Mouse (Mus musculus) stomach, embryonic 15.5 days (tissue): ENCODE results near the gene Tmem51. TPM values are rescaled to one million over a fixed set of nuclear protein-coding genes. Genes with fewer than 3 reads are reported as not detected.
A peak's percentile ranks its signal among the peaks of the same experiment; 100 is the strongest.
"Not testable (repeated sequence)": the region's sequence is repeated elsewhere in the genome, so short reads cannot be mapped to it uniquely, and the experiment has no call there.

Source experiments
- ATAC-seq: fragments of 200-750 bp; cut with Nextera tagmentation; 2 replicates; pipeline ENCODE4 v1.8.0; 2017; ENCODE audit warnings: low read depth, moderate number of reproducible peaks, moderate TSS enrichment; ENCODE audit not compliant: insufficient read depth, low FRiP score
- H3K27ac ChIP-seq: fragments of 300-500 bp; sonication (generic); 2 replicates; pipeline ENCODE4 v1.5.1; 2015; ENCODE audit warnings: mild to moderate bottlenecking, inconsistent platforms
- H3K27me3 ChIP-seq: fragments of 300-500 bp; sonication (generic); replicated peaks from 2 replicates; pipeline ENCODE4 v1.6.1; 2015; ENCODE audit warnings: inconsistent platforms
- H3K36me3 ChIP-seq: fragments of 300-500 bp; sonication (generic); 2 replicates; pipeline ENCODE4 v1.6.1; 2015; ENCODE audit warnings: inconsistent platforms
- H3K4me1 ChIP-seq: fragments of 300-500 bp; sonication (generic); 2 replicates; pipeline ENCODE4 v1.6.1; 2015; ENCODE audit warnings: inconsistent platforms
- H3K4me2 ChIP-seq: fragments of 300-500 bp; sonication (generic); 2 replicates; pipeline ENCODE4 v1.6.1; 2015; ENCODE audit warnings: mild to moderate bottlenecking, inconsistent platforms
- H3K4me3 ChIP-seq: fragments of 300-500 bp; sonication (generic); replicated peaks from 2 replicates; pipeline ENCODE4 v1.5.1; 2015; ENCODE audit warnings: inconsistent platforms
- H3K9ac ChIP-seq: fragments of 300-500 bp; sonication (generic); 2 replicates; pipeline ENCODE4 v1.6.1; 2015; ENCODE audit warnings: inconsistent platforms
- H3K9me3 ChIP-seq: fragments of 300-500 bp; sonication (generic); 2 replicates; pipeline ENCODE4 v1.6.1; 2016; ENCODE audit warnings: inconsistent platforms
- WGBS: fragments of 180-500 bp; shearing (Covaris S2); methylation state at CpG from one replicate; pipeline ENCODE4 v1.1.7; 2015; 5-methylcytosine and 5-hydroxymethylcytosine counted together
- polyA plus RNA-seq: library from polyadenylated mRNA; unstranded; fragments of >200 nt; fragmentation: Nextera tagmentation; extraction: Ambion mirVana; gene quantifications from 2 replicates; pipeline ENCODE4 v1.2.1, GENCODE M21; 2015

Tmem51 gene
- polyA plus RNA-seq, 1 experiment from 2014 or later: 62.4 TPM

DNA sequence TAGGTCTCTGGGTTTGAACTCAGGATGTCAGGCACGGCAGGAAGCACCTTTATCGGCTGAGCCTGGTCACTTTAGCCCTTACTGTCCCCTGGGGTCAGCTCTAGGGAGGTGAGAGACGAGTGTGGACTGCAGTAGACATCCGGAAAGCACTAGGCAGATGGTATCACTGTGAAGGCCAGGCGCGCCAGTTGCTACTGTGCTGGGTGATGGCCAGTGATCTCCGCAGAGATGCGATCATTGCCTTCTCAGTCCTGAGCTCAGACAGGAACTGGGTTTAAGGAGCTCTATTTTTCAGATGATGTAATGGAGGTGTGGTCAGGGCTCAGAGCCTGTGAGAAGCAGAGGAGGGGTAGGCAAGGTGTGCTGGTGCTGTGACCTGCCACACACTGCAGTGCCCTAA, 28.5 kb downstream of the Tmem51 start:
- ATAC-seq: no peak
- H3K4me2 ChIP-seq: no peak overlapping the region
- H3K27me3 ChIP-seq: no peaks in the 10 kb centered on the region
- 0 out of 2 replicates have a peak overlapping the region, but pooled peaks have one; percentile 3 for H3K27ac ChIP-seq
- peaks cover 21% of the 10 kb centered on the region for H3K4me1 ChIP-seq
- no peak overlapping the region for H3K9ac ChIP-seq
- 81% methylated on average over 8 of the region's 8 CpGs for WGBS
- H3K4me3 ChIP-seq: no peak overlapping the region
- H3K9me3 ChIP-seq: no peaks in the 10 kb centered on the region
- H3K36me3 ChIP-seq: no peaks in the 10 kb centered on the region

DNA sequence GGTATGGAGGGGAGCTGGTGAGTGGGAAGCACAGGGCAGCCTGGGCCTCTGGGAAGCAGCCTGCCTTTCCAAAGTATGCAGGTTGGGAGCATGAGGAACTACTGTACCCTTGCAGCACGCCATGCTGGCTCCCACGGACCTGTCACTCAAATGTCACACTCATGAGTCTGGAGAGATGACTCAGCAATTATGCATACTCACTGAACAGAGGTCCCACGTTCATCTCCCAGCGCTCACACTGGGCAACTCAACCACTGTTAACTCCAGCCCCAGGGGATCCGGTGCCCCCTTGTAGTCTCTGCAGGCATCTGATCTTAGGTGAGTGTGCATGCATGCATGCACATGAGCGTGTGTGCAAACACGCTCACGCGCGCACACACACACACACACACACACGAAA, 29.5 kb downstream of the Tmem51 start:
- WGBS: 85% methylated on average over 11 of the region's 11 CpGs
- no peak for ATAC-seq
- Histone ChIP-seq H3K9ac (no peak overlapping the region), H3K36me3 (no peaks in the 10 kb centered on the region), H3K27me3 (no peaks in the 10 kb centered on the region), H3K4me2 (no peak overlapping the region), H3K4me1 (peaks cover 21% of the 10 kb centered on the region; the same call in 1 of the 2 replicates), H3K9me3 (no peaks in the 10 kb centered on the region), H3K27ac (0 out of 2 replicates have a peak overlapping the region, but pooled peaks have one; percentile 60), H3K4me3 (no peak overlapping the region)

DNA sequence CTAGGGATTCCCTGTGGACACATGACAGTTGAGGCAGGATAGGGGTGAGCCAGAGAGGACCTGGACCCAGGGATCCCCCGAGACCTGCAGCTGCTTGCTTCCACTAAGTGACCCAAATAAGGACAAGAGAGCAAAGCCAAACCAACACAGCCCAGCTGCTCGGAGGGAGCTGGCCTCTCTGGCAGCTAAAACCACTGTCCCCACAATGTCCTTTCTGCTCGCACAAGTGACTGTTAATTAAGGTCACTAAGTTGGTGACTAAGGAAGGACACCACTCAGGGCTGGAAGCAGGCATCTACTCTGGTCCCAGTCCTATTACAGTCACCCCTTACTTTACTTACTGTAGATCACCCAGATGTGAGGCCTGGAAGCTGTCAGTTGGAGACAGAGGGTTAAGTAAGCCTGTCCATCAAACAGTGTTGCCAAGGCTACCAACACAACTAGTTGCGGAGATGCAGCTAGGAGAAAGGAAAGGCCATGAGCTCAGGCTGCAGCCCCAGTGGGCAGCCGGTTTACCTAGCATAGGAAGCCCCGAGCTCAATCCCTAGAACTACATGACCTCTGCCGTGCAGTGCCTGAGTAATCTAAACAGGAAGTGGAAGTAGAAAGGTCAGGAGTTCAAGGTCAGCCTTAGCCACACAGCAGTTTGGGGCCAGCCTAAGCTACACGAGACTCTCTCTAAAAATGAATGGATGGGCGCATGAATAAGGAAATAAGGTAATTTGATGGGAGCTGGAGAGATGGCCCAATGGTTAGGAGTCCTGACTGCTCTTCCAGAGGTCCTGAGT, 30.2 kb downstream of the Tmem51 start:
- H3K4me2 ChIP-seq: no peak overlapping the region
- H3K4me1 ChIP-seq: peaks cover 25% of the 10 kb centered on the region; the same call in 1 of the 2 replicates
- H3K4me3 ChIP-seq: no peak overlapping the region
- no peak overlapping the region for H3K9ac ChIP-seq
- peak overlapping the region; percentile 60 for H3K27ac ChIP-seq
- ATAC-seq: no peak
- H3K36me3 ChIP-seq: no peaks in the 10 kb centered on the region
- WGBS: 37% methylated on average over 9 of the region's 9 CpGs
- H3K9me3 ChIP-seq: no peaks in the 10 kb centered on the region
- no peaks in the 10 kb centered on the region for H3K27me3 ChIP-seq

DNA sequence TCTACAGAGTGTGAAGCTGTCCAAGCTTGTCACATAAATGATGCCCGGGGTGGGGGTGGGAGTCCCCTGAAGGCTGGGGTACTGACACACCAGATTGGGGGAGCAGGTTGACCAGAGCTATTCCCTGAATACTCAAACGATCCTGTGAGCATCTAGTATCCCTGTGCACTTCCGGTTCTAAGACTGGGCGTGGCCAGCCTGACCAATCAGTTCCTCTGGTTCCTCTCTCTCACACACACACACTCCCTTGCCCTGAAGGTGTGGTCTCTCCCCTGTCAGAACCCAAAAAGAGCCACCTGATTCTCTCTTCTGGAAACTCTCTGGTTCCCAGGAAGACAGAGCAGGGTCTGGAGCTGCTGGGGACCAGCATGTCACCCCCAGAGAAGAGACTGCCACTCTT, 30.8 kb downstream of the Tmem51 start:
- H3K9me3 ChIP-seq: no peaks in the 10 kb centered on the region
- H3K36me3 ChIP-seq: no peaks in the 10 kb centered on the region
- no peak for ATAC-seq
- peaks cover 27% of the 10 kb centered on the region for H3K4me1 ChIP-seq
- no peak overlapping the region for H3K4me2 ChIP-seq
- no peak overlapping the region for H3K9ac ChIP-seq
- H3K27me3 ChIP-seq: no peaks in the 10 kb centered on the region
- WGBS: 55% methylated on average over 4 of the region's 4 CpGs
- no peak overlapping the region for H3K4me3 ChIP-seq
- peak overlapping the region; percentile 60 for H3K27ac ChIP-seq

DNA sequence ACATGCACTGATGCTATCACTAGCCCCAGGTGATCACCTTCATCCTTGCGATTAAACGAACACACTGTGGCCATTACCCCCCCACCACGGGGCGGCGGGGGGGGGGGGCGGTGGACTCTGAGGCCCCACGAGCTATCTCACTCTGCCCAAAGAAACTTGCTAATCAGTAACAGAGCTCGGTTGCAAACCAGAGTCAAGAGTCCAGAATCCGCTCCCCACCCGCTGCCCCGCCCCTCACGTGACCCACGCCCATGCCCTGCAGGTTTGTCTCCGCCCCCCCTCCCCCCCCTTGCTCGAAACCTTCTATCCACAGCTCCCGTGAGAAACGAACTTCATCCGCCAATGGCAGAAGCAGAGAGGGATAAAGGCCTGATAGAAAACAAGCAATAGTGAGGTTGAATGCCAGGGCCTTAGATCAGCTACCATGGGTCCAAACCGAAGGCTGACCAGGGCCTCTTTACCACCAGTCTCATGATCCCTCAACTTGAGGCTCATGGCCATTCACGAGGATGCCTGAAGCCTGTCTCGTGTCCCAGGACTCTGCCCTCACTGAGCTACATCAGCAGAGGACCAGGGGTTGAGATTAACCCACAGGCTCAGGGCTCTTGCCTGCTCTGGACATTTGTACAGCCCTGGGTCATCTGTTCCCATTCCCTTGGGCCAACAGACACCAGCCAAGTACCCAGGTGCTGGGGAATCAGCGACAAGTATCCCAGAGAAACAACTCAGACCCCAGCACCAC, 31.5 kb downstream of the Tmem51 start:
- peak; percentile 70 for ATAC-seq
- Histone ChIP-seq H3K9me3 (no peaks in the 10 kb centered on the region), H3K27ac (peak overlapping the region; percentile 60; the same call in 1 of the 2 replicates), H3K27me3 (no peaks in the 10 kb centered on the region), H3K4me2 (no peak overlapping the region), H3K4me3 (no peak overlapping the region), H3K36me3 (no peaks in the 10 kb centered on the region), H3K9ac (no peak overlapping the region), H3K4me1 (peaks cover 30% of the 10 kb centered on the region)
- WGBS: 41% methylated on average over 21 of the region's 22 CpGs

DNA sequence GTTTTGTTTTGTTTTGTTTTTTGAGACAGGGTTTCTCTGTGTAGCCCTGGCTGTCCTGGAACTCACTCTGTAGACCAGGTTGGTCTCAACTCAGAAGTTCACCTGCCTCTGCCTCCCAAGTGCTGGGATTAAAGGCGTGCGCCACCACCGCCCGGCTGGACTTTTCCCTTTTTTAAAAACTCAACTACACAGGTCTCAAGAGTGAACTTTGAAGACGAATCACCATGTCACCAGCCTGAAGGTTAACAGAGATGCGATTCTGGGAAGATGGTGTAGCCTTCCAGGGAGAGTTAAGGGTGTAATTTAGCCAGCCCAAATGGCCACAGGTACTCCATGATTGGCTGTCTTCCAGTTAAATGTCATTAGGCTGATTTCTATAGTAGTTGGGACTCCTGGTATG, 32.2 kb downstream of the Tmem51 start:
- Histone ChIP-seq H3K4me1 (peaks cover 27% of the 10 kb centered on the region), H3K27ac (peak overlapping the region; percentile 28; the same call in 1 of the 2 replicates)
- not testable (repeated sequence) for H3K4me2 ChIP-seq, H3K9ac ChIP-seq, H3K9me3 ChIP-seq, H3K27me3 ChIP-seq, ATAC-seq, H3K36me3 ChIP-seq, H3K4me3 ChIP-seq
- 71% methylated on average over 6 of the region's 6 CpGs for WGBS

DNA sequence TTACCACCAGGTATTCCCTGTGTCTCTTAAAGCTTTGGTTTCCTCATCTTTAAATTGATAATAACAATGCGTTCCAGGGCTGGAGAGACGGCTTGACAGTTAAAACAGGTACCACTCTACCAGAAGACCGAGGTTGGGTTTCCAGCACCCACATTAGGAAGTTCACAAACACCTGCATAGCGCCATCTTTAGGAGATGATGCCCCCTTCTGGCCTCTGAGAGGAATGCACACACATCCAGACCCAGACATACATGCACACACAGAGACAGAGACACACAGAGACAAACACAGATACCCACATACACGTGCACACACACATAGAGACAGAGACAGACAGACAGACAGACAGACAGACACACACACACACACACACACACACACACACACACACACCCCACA, 34.1 kb downstream of the Tmem51 start:
- Histone ChIP-seq H3K4me1 (peaks cover 31% of the 10 kb centered on the region), H3K9ac (no peak overlapping the region), H3K36me3 (no peaks in the 10 kb centered on the region), H3K27me3 (no peaks in the 10 kb centered on the region), H3K4me2 (no peak overlapping the region), H3K4me3 (no peak overlapping the region), H3K27ac (0 out of 2 replicates have a peak overlapping the region, but pooled peaks have one; percentile 32), H3K9me3 (no peaks in the 10 kb centered on the region)
- WGBS: 90% methylated on average over 5 of the region's 5 CpGs
- ATAC-seq: no peak

DNA sequence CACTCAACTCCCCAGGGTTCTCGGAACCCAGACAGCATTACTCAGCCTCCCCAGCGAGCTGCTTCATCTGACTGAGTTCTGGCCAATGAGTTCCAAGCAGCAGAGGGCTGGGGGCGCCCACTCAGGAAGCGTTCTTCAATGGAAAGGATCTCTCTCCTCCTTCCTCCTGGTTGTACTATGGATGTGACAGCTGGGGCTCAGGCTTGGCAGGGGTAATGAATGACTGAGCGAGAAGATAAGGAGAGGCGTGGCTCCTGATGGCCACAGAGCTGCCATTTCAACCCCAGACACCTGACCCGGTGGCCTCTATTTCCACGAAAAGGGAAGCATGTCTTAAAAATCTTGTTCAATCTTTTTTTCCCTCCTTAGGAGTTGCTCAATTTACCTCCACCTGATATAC, 35.7 kb downstream of the Tmem51 start:
- H3K27me3 ChIP-seq: no peaks in the 10 kb centered on the region
- H3K4me2 ChIP-seq: no peak overlapping the region
- no peaks in the 10 kb centered on the region for H3K36me3 ChIP-seq
- H3K4me3 ChIP-seq: no peak overlapping the region
- H3K9ac ChIP-seq: no peak overlapping the region
- H3K4me1 ChIP-seq: peaks cover 26% of the 10 kb centered on the region
- no peaks in the 10 kb centered on the region for H3K9me3 ChIP-seq
- WGBS: 43% methylated on average over 8 of the region's 8 CpGs
- peak overlapping the region; percentile 52; the same call in 1 of the 2 replicates for H3K27ac ChIP-seq
- ATAC-seq: no peak

DNA sequence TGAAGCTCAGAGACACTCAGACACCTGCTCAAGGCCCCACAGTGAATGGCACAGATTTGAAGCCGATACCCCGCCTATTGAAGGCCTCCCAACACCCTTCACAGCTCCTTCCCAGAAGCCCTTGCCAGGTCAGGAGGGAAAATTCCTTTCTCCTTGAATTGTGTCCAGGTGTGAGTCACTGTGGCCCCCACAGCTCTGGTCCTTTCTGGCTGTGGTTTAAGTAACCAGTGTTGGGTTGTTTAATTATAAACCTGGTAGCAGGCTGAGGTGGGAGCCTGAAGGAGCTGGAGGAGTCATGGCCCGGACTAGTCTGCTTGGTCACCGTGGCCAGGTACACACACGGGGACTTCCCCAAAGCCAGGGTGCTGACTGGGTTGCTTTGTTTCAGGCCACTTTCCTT, 37.1 kb downstream of the Tmem51 start:
- Histone ChIP-seq H3K27ac (0 out of 2 replicates have a peak overlapping the region, but pooled peaks have one; percentile 7), H3K4me1 (peaks cover 36% of the 10 kb centered on the region), H3K36me3 (no peaks in the 10 kb centered on the region), H3K9me3 (no peaks in the 10 kb centered on the region), H3K9ac (no peak overlapping the region), H3K27me3 (no peaks in the 10 kb centered on the region), H3K4me2 (no peak overlapping the region), H3K4me3 (no peak overlapping the region)
- ATAC-seq: no peak
- WGBS: 60% methylated on average over 5 of the region's 5 CpGs

DNA sequence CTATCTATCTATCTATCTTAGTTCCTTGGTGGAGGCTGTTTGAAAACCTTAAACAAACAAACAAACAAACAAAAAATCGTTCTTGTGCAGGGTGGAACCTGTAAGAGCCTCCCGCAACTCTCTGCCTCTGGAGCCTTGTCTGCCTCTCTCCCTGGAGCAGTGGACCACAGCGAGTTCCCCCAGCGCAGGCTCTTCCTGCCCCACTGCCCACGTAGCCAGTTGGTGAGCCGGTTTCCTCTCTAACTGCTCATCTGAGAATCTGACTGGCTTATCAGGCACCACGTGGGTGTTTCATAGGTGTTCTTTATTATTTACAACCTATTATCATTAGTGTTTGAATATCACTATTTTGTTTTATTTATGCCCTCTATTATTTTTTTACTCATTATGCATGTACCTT, 37.6 kb downstream of the Tmem51 start:
- no peak overlapping the region for H3K9ac ChIP-seq
- H3K4me1 ChIP-seq: peaks cover 37% of the 10 kb centered on the region
- no peak overlapping the region for H3K27ac ChIP-seq
- ATAC-seq: no peak
- H3K4me2 ChIP-seq: no peak overlapping the region
- no peaks in the 10 kb centered on the region for H3K36me3 ChIP-seq
- H3K27me3 ChIP-seq: no peaks in the 10 kb centered on the region
- H3K9me3 ChIP-seq: no peaks in the 10 kb centered on the region
- H3K4me3 ChIP-seq: no peak overlapping the region
- 73% methylated on average over 7 of the region's 7 CpGs for WGBS

DNA sequence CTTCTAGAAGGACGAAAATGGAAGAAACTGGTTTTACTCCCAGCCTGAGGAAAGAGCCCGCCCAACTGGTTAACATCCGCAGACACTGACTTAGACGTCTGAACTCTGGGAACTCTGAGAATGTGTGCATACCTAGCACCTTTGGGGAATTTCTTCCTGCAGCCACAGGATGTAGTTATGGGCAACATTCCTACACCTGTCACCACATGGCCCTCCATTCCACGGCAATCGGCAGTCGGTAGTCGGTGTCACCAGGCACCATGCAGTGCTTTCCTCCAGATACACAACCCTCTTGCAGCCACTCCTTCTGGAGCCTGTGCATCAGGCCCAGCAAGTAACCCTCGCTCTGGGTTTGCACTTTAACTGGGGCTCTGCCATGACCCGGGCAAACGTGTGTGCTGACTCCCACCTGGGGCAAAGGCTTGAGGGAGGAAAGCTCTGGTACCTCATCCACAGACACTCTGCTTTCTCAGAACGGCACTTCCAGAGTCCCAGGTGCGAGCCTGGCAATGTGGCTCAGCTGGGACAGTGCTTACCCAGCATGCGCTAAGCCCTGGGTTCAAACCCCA, 38.4 kb downstream of the Tmem51 start:
- Histone ChIP-seq H3K9ac (no peak overlapping the region), H3K4me3 (no peak overlapping the region)

DNA sequence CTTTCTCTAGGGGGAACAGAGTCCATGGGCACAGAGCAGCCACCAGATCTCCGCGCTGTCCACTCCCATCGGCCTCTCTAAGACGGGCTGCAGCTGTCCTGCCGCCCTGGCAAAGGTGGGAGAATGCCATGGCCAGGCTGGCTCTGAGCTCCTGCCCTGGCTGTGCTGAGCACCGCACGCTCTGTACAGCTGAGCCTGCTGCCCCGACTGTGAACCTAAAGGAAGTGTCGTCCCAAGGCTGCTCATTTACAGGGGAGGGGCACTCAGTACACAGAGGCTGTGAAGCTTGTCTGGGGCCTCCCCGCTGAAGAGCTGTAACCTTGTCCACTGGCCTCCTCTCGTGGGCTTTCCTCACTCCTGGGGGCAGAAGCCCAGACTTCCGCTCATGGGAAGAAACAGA, 39.7 kb downstream of the Tmem51 start:
- Histone ChIP-seq H3K4me2 (no peak overlapping the region), H3K9me3 (no peaks in the 10 kb centered on the region), H3K4me1 (peaks cover 32% of the 10 kb centered on the region), H3K36me3 (no peaks in the 10 kb centered on the region), H3K27ac (0 out of 2 replicates have a peak overlapping the region, but pooled peaks have one; percentile 19), H3K4me3 (no peak overlapping the region), H3K27me3 (no peaks in the 10 kb centered on the region), H3K9ac (no peak overlapping the region)
- peak; percentile 61 for ATAC-seq
- 45% methylated on average over 12 of the region's 12 CpGs for WGBS

More for the DNA sequence above, 38.4 kb downstream of the Tmem51 start:
- 77% methylated on average over 14 of the region's 14 CpGs for WGBS
- H3K27me3 ChIP-seq: no peaks in the 10 kb centered on the region
- no peak overlapping the region for H3K4me2 ChIP-seq
- no peaks in the 10 kb centered on the region for H3K36me3 ChIP-seq
- ATAC-seq: no peak
- no peaks in the 10 kb centered on the region for H3K9me3 ChIP-seq
- peak overlapping the region; percentile 54 for H3K27ac ChIP-seq
- peaks cover 37% of the 10 kb centered on the region for H3K4me1 ChIP-seq
